Mouse (Mus musculus): ENCODE measurements around the gene Vasn. TPM values are rescaled to one million over a fixed set of nuclear protein-coding genes. Genes with fewer than 3 reads are reported as not detected.
A peak's percentile ranks its signal among the peaks of the same experiment; 100 is the strongest.

Gene Vasn
- polyA plus RNA-seq, 1 experiment from 2014 or later = 20.4 TPM

DNA sequence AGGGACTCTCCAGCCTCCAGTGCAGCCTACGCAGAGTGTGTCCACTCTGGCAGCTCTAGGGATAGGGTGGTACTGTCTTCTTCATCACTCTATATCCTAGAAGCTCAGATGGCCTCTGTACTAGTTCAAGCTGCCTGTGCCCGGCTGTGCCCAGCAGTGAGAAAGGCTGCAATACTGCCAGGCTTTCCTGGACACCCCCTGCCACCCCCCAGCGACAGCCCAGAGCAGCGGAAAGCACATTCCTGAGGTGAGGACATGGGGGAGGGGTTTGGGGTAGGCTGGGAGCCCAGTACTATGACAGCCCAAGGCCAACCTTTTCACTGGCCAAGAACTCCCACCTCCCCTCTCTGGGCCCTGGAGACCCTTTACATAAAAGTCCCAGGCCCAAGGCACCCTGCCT lies 4.0 kb upstream of the Vasn start:
- Histone ChIP-seq H3K9ac (ENCODE audit: low read depth, low read length) (no peak overlapping the region), H3K27me3 (ENCODE audit: insufficient read depth, low read length) (no peaks in the 10 kb centered on the region), H3K9me3 (replicated peaks; ENCODE audit: low read length) (no peaks in the 10 kb centered on the region), H3K4me1 (replicated peaks; ENCODE audit: insufficient read depth, low read length) (peaks cover under 1% of the 10 kb centered on the region), H3K4me3 (replicated peaks; ENCODE audit: low read depth, low read length) (no peak overlapping the region), H3K36me3 (ENCODE audit: insufficient read depth, low read length) (no peaks in the 10 kb centered on the region), H3K27ac (0 out of 2 replicates have a peak overlapping the region, but pooled peaks have one; percentile 31), H3K4me2 (ENCODE audit: low read length) (no peak overlapping the region)
- DNase-seq (ENCODE audit: low spot score) (no peak), ATAC-seq (replicated peaks; ENCODE audit: low FRiP score, low read depth) (no peak)
- TF ChIP-seq CTCF (IDR thresholded peaks at IDR 0.05; ENCODE audit: low read depth) = no peak
- WGBS = 62% methylated on average over 4 of the region's 4 CpGs

DNA sequence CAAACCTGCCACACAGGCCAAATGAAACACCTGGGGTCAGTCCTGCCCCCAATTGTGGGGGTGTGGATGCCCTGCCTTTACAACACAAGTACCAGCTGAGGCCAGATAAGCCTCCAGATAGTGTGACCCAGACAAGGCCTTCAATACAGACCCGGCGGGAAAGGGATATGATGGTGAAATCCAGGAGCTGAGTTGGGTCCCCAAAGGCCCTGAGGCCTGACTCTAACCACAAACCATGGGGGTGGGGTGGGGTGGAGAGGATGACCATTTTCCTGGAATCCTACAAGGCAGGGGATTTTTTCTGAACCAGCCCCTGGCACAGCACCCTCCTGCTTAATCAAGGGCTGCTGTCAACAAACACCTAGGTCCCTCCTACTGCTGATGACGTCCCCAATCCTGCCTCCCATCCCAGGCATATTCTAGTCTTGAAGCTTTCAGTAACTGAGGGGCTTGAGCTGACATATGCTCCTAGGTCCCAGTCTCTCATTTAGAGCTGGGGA lies 800 bp upstream of the Vasn start:
- H3K27me3 ChIP-seq (ENCODE audit: insufficient read depth, low read length) = no peaks in the 10 kb centered on the region
- no peak for DNase-seq (ENCODE audit: low spot score)
- no peak overlapping the region for H3K27ac ChIP-seq
- H3K36me3 ChIP-seq (ENCODE audit: insufficient read depth, low read length) = no peaks in the 10 kb centered on the region
- no peaks in the 10 kb centered on the region for H3K9me3 ChIP-seq (replicated peaks; ENCODE audit: low read length)
- TF ChIP-seq CTCF (IDR thresholded peaks at IDR 0.05; ENCODE audit: low read depth) = no peak
- H3K4me2 ChIP-seq (ENCODE audit: low read length) = no peak overlapping the region
- no peak overlapping the region for H3K4me3 ChIP-seq (replicated peaks; ENCODE audit: low read depth, low read length)
- no peak overlapping the region for H3K9ac ChIP-seq (ENCODE audit: low read depth, low read length)
- H3K4me1 ChIP-seq (replicated peaks; ENCODE audit: insufficient read depth, low read length) = peaks cover 25% of the 10 kb centered on the region
- 82% methylated on average over 3 of the region's 3 CpGs for WGBS
- ATAC-seq (replicated peaks; ENCODE audit: low FRiP score, low read depth) = no peak

DNA sequence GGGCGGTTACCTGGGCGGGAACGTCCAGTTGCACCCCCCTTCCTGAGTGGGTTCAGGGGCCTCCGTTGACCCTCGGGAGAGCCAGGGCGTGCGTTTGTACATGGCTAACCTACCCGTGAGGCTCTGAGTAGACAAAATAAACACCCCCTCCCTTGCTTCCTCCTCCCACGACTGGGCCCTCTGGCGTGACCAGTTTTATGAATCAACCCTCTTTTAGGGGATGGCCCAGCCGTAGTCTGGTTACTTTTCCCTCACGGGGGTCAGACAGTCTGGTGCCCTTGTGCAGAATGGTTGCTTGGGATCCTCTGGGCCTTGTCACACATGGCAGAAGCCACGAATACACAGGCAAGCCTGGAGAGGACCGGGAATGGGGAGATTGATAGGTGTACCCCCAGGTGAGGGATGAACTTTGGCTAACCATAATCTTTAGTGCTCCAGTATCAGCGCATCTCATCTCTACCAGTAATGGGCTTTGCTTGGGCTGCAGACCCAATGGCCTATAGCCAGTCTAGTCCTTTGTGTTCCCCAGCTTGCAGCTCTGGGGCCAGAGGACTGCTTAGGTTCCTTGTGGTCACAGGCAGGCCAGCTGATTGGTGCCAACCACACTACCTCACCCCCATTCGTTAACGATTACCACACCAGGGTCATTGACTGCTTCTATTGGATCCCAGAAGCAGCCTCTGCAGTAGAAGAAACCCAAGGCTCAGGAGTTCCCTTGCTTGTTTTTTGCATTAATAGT lies 695 bp downstream of the Vasn start:
- WGBS = 4% methylated on average over 17 of the region's 17 CpGs

DNA sequence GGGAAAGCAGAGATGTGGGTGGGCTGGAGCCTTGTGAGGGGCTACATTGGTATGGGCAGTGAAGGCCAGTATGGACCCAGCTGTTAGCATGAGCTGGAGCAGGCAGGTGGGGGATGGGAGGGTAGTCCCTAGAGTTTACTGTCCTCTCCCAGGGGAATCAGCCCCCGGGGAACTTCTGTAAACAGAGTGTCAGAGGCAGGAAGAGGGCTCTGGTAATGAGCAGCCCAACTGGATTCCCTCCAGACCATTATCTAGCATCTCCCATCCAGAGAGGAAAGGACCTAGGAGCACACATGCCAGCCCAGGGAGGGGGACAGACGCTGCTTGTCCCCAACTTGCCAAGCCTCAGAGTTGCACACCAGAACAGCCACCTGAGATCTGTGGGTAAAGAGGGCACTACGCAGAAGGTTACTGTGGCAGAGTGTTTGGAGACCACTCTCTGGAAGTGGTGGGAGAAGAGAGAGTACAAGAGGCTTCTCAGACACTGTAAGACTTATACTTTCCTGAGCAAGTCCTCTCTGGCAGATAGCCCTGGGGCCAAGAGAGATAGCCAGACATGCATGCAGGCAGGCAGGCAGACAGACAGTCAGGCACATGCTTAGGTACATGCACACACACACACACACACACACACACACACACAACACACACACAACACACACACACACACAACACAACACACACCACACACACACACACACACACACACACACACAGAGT lies 1.5 kb downstream of the Vasn start:
- peak overlapping the region; percentile 75; the same call in 1 of the 2 replicates for H3K9ac ChIP-seq (ENCODE audit: low read depth, low read length)
- ATAC-seq (replicated peaks; ENCODE audit: low FRiP score, low read depth) (no peak), DNase-seq (ENCODE audit: low spot score) (no peak)
- no peaks in the 10 kb centered on the region for H3K27me3 ChIP-seq (ENCODE audit: insufficient read depth, low read length)
- H3K27ac ChIP-seq = peak overlapping the region; percentile 88
- H3K4me2 ChIP-seq (ENCODE audit: low read length) = peak overlapping the region; percentile 72
- H3K9me3 ChIP-seq (replicated peaks; ENCODE audit: low read length) = no peaks in the 10 kb centered on the region
- 0 out of 2 replicates have a peak, but pooled peaks cover 4% of the 10 kb centered on the region for H3K36me3 ChIP-seq (ENCODE audit: insufficient read depth, low read length)
- 38% methylated on average over 3 of the region's 3 CpGs for WGBS
- peaks cover 37% of the 10 kb centered on the region for H3K4me1 ChIP-seq (replicated peaks; ENCODE audit: insufficient read depth, low read length)
- TF ChIP-seq CTCF (IDR thresholded peaks at IDR 0.05; ENCODE audit: low read depth) = no peak
- peak overlapping the region; percentile 68 for H3K4me3 ChIP-seq (replicated peaks; ENCODE audit: low read depth, low read length)

More for the DNA sequence above, 695 bp downstream of the Vasn start:
- DNase-seq (ENCODE audit: low spot score) (peak; percentile 81), ATAC-seq (replicated peaks; ENCODE audit: low FRiP score, low read depth) (peak; percentile 50)
- Histone ChIP-seq H3K4me1 (replicated peaks; ENCODE audit: insufficient read depth, low read length) (peaks cover 35% of the 10 kb centered on the region), H3K27me3 (ENCODE audit: insufficient read depth, low read length) (no peaks in the 10 kb centered on the region), H3K9me3 (replicated peaks; ENCODE audit: low read length) (no peaks in the 10 kb centered on the region), H3K27ac (peak overlapping the region; percentile 88), H3K4me3 (replicated peaks; ENCODE audit: low read depth, low read length) (peak overlapping the region; percentile 68), H3K36me3 (ENCODE audit: insufficient read depth, low read length) (no peaks in the 10 kb centered on the region), H3K9ac (ENCODE audit: low read depth, low read length) (peak overlapping the region; percentile 75), H3K4me2 (ENCODE audit: low read length) (peak overlapping the region; percentile 72)
- TF ChIP-seq CTCF (IDR thresholded peaks at IDR 0.05; ENCODE audit: low read depth) = no peak

DNA sequence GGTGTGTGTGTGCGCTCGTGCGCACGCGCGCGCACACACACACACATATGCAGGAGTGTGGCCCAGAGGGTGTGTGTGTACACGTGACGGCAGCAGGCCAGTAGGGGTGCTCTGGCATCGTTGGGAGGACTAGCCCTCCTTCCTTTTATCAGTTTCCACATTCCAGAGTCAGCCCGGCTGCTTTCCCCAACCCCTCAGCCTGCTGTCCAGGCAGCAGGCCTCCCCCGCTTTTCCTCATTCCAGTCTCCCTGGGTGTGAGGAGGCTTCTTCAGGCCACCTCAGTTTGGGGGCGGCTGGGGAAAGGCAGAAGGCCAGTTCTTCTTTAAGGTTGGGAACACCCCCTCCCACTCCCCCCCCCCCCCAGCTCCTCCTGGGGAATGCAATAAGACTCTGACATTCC lies 2.4 kb downstream of the Vasn start:
- peak overlapping the region; percentile 72 for H3K4me2 ChIP-seq (ENCODE audit: low read length)
- DNase-seq (ENCODE audit: low spot score) (peak; percentile 97), ATAC-seq (replicated peaks; ENCODE audit: low FRiP score, low read depth) (peak; percentile 75)
- no peaks in the 10 kb centered on the region for H3K27me3 ChIP-seq (ENCODE audit: insufficient read depth, low read length)
- 15% methylated on average over 13 of the region's 13 CpGs for WGBS
- 0 out of 2 replicates have a peak, but pooled peaks cover 4% of the 10 kb centered on the region for H3K36me3 ChIP-seq (ENCODE audit: insufficient read depth, low read length)
- peak; percentile 38; the same call in 1 of the 2 replicates for TF ChIP-seq CTCF (IDR thresholded peaks at IDR 0.05; ENCODE audit: low read depth)
- peak overlapping the region; percentile 68 for H3K4me3 ChIP-seq (replicated peaks; ENCODE audit: low read depth, low read length)
- peak overlapping the region; percentile 1; the same call in 1 of the 2 replicates for H3K9ac ChIP-seq (ENCODE audit: low read depth, low read length)
- no peaks in the 10 kb centered on the region for H3K9me3 ChIP-seq (replicated peaks; ENCODE audit: low read length)
- H3K27ac ChIP-seq = peak overlapping the region; percentile 88
- H3K4me1 ChIP-seq (replicated peaks; ENCODE audit: insufficient read depth, low read length) = peaks cover 46% of the 10 kb centered on the region

DNA sequence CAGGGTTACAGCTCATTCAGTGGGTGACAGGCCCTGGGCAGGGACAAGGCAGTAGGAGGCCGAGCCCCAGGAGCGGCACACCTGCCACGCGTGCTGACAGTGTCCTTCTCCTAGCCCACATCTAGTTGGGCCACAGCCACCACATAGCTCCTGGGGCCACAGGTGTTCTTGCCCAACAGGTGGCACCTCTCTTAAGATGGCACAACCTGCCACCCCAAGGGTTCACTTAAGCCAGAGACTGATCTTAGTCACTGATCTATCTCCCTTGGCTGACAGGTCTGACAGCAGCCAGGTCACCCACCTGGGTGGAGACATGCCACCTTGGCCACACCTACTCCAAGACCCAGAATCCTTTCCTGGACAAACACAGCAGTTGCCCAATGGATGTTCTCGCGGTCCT lies 3.2 kb downstream of the Vasn start:
- ATAC-seq (replicated peaks; ENCODE audit: low FRiP score, low read depth) (no peak), DNase-seq (ENCODE audit: low spot score) (no peak)
- WGBS = 73% methylated on average over 6 of the region's 6 CpGs
- H3K27ac ChIP-seq = peak overlapping the region; percentile 88
- H3K36me3 ChIP-seq (ENCODE audit: insufficient read depth, low read length) = peaks cover 4% of the 10 kb centered on the region; the same call in 1 of the 2 replicates
- peaks cover 53% of the 10 kb centered on the region for H3K4me1 ChIP-seq (replicated peaks; ENCODE audit: insufficient read depth, low read length)
- no peaks in the 10 kb centered on the region for H3K9me3 ChIP-seq (replicated peaks; ENCODE audit: low read length)
- TF ChIP-seq CTCF (IDR thresholded peaks at IDR 0.05; ENCODE audit: low read depth) = no peak
- H3K9ac ChIP-seq (ENCODE audit: low read depth, low read length) = peak overlapping the region; percentile 1; the same call in 1 of the 2 replicates
- H3K4me2 ChIP-seq (ENCODE audit: low read length) = peak overlapping the region; percentile 72
- no peaks in the 10 kb centered on the region for H3K27me3 ChIP-seq (ENCODE audit: insufficient read depth, low read length)
- no peak overlapping the region for H3K4me3 ChIP-seq (replicated peaks; ENCODE audit: low read depth, low read length)

Data from kidney, postnatal 0 days (tissue).